Mouse (Mus musculus) limb, embryonic 12.5 days (tissue): ENCODE data around the gene Itgam. TPM values are rescaled to one million over a fixed set of nuclear protein-coding genes. Genes with fewer than 3 reads are reported as not detected.

ENCODE experiments used
- ATAC-seq: fragments of 200-750 bp; cut with Nextera tagmentation; 2 replicates; pipeline ENCODE4 v1.8.0; 2017; ENCODE audit warnings: low read depth, moderate TSS enrichment; ENCODE audit not compliant: insufficient number of reproducible peaks, insufficient read depth, low FRiP score, low TSS enrichment
- H3K27ac ChIP-seq: fragments of 300-500 bp; sonication (generic); 2 replicates; pipeline ENCODE4 v1.5.1; 2016; ENCODE audit warnings: mild to moderate bottlenecking, moderate library complexity
- H3K27me3 ChIP-seq: fragments of 300-500 bp; sonication (generic); 2 replicates; pipeline ENCODE4 v1.6.1; 2016; ENCODE audit warnings: mild to moderate bottlenecking, moderate library complexity
- H3K36me3 ChIP-seq: fragments of 300-500 bp; sonication (generic); 2 replicates; pipeline ENCODE4 v1.6.1; 2016; ENCODE audit warnings: mild to moderate bottlenecking, moderate library complexity
- H3K4me1 ChIP-seq: fragments of 300-500 bp; sonication (generic); replicated peaks from 2 replicates; pipeline ENCODE4 v1.6.1; 2016
- H3K4me2 ChIP-seq: fragments of 300-500 bp; sonication (generic); 2 replicates; pipeline ENCODE4 v1.6.1; 2016; ENCODE audit warnings: mild to moderate bottlenecking, moderate library complexity
- H3K4me3 ChIP-seq: fragments of 300-500 bp; sonication (generic); replicated peaks from 2 replicates; pipeline ENCODE4 v1.5.1; 2016; ENCODE audit warnings: mild to moderate bottlenecking
- H3K9ac ChIP-seq: fragments of 300-500 bp; sonication (generic); replicated peaks from 2 replicates; pipeline ENCODE4 v1.6.1; 2016; ENCODE audit warnings: mild to moderate bottlenecking, moderate library complexity
- H3K9me3 ChIP-seq: fragments of 300-500 bp; sonication (generic); 2 replicates; pipeline ENCODE4 v1.6.1; 2016; ENCODE audit warnings: mild to moderate bottlenecking, moderate library complexity
- WGBS: fragments of 180-500 bp; shearing (Covaris S2); methylation state at CpG from one replicate; pipeline ENCODE4 v1.1.7; 2016; 5-methylcytosine and 5-hydroxymethylcytosine counted together
- polyA plus RNA-seq: library from polyadenylated mRNA; unstranded; fragments of >200 nt; fragmentation: Nextera tagmentation; extraction: Ambion mirVana; gene quantifications from 2 replicates; pipeline ENCODE4 v1.2.1, GENCODE M21; 2016

Itgam gene
- polyA plus RNA-seq, 1 experiment from 2014 or later, result 0.89 TPM

DNA sequence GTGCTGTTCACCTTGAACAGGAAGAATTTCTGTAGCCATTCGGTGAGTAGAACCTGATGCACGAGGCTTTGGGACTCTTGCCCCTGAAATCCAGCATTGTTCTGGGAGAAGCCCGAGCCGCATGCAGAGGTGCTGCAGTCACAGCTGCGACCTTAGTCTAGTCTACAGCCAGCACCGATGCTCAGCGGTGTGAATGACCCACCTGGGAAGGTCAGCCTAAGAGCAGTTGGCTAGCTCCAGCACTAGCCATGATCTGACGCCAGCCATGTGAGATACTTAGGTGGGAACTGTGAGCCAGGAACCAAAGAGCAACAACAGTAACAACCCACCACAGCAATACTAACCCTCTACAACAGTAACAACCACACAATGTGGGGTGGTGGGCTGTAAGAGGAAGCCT is 4.6 kb upstream of the Itgam start:
- Histone ChIP-seq H3K27ac (no peak overlapping the region), H3K27me3 (no peaks in the 10 kb centered on the region), H3K4me2 (no peak overlapping the region), H3K4me3 (no peak overlapping the region), H3K36me3 (no peaks in the 10 kb centered on the region), H3K9me3 (no peaks in the 10 kb centered on the region), H3K4me1 (no peaks in the 10 kb centered on the region), H3K9ac (no peak overlapping the region)
- WGBS, result 74% methylated on average over 8 of the region's 8 CpGs
- ATAC-seq, result no peak

DNA sequence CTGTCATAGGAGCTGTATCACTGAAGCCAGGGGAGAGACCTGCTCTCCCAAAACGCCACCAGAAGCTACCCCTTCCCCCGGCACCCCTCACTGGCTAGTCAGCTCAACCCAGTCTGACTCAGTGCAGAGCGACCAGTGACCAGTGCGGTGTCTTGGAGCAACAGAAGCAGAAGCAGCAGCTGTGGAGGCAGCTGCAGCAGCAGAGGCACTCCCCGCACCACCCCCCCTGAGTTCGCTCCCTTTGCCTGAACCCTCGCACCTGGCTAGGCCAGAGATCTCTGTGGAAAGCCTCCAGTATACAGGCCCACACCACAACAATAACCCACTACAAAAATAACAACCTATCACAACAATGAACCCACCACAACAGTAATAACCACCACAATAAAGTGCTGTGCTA is 3.9 kb upstream of the Itgam start:
- WGBS, result 58% methylated on average over 7 of the region's 7 CpGs
- no peak for ATAC-seq

DNA sequence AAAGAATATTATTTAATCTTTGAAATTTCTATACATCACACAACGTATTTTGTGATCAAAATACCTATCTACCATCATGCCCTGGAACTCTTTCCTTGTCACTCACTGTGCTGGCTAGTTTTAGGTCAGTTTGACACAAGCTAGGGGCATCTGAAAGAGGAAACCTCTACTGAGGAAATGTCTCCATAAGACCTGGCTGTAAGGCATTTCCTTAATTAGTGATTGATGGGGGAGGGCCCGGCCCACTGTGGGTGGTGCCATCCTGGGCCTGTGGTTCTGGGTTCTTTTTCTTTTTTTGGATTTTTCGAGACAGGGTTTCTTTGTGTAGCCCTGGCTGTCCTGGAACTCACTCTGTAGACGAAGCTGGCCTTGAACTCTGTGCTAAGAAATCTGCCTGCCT is 3.3 kb upstream of the Itgam start:
- Histone ChIP-seq H3K4me1 (no peaks in the 10 kb centered on the region), H3K9me3 (no peaks in the 10 kb centered on the region), H3K27ac (no peak overlapping the region), H3K27me3 (no peaks in the 10 kb centered on the region), H3K4me2 (no peak overlapping the region), H3K36me3 (no peaks in the 10 kb centered on the region), H3K9ac (no peak overlapping the region), H3K4me3 (no peak overlapping the region)
- WGBS, result 80% methylated on average over 4 of the region's 4 CpGs
- no peak for ATAC-seq

More for the DNA sequence above, 3.9 kb upstream of the Itgam start:
- Histone ChIP-seq H3K4me2 (no peak overlapping the region), H3K27ac (no peak overlapping the region), H3K9me3 (no peaks in the 10 kb centered on the region), H3K27me3 (no peaks in the 10 kb centered on the region), H3K4me1 (no peaks in the 10 kb centered on the region), H3K4me3 (no peak overlapping the region), H3K9ac (no peak overlapping the region), H3K36me3 (no peaks in the 10 kb centered on the region)

DNA sequence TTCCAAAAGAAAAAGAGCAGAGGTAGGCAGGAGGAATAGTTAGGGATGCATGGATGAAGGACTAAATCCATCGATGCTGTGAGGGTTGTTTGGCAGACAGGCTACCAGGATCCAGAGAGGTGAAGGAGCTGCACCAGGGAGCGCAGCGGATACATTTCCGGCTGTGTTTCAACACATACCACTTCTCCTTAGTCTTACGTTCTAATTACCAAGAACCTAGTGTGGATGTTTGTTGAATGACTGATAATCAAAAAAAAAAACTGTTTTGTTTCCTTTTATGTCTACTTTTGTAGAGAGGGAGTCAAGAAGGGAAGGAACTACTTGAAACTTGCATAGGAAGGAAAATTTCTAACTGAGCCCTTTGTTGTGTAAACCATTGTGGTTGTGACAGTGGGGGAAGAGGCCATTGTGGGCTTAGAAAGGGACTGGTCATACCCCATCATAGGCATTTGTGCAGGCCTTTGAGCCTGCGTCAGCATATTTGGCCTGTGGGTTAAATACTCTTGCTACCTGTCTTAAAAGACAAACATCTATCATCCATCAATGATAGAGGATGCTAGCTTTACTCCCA is 856 bp downstream of the Itgam start:
- H3K4me1 ChIP-seq, result no peaks in the 10 kb centered on the region
- H3K27me3 ChIP-seq, result no peaks in the 10 kb centered on the region
- 89% methylated on average over 6 of the region's 6 CpGs for WGBS
- no peaks in the 10 kb centered on the region for H3K36me3 ChIP-seq
- H3K9ac ChIP-seq, result no peak overlapping the region
- ATAC-seq, result no peak
- no peak overlapping the region for H3K4me2 ChIP-seq
- no peaks in the 10 kb centered on the region for H3K9me3 ChIP-seq
- H3K4me3 ChIP-seq, result no peak overlapping the region
- no peak overlapping the region for H3K27ac ChIP-seq

DNA sequence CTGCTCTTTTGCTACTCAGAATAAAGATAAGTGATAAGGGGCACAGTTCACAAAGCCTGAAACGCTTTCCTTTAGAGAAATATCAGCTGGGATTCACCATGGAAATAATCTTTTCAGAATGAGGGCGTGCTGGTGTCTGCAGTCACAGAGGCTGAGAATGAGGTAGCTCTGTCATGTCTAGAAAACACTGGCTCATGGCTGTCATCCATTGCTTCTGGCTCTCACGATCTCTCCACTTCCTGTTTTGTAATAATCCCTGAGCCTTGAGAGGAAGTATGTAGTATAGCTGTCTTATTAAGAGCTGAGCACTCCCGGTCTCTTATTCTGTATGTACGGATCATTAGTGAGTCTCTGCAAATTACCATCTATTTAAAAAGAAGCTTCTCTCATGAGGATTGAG is 3.1 kb downstream of the Itgam start:
- H3K36me3 ChIP-seq, result no peaks in the 10 kb centered on the region
- 83% methylated on average over 5 of the region's 5 CpGs for WGBS
- no peaks in the 10 kb centered on the region for H3K27me3 ChIP-seq
- no peak for ATAC-seq
- no peak overlapping the region for H3K4me3 ChIP-seq
- no peak overlapping the region for H3K27ac ChIP-seq
- H3K4me1 ChIP-seq, result no peaks in the 10 kb centered on the region
- H3K9me3 ChIP-seq, result no peaks in the 10 kb centered on the region
- H3K9ac ChIP-seq, result no peak overlapping the region
- no peak overlapping the region for H3K4me2 ChIP-seq

DNA sequence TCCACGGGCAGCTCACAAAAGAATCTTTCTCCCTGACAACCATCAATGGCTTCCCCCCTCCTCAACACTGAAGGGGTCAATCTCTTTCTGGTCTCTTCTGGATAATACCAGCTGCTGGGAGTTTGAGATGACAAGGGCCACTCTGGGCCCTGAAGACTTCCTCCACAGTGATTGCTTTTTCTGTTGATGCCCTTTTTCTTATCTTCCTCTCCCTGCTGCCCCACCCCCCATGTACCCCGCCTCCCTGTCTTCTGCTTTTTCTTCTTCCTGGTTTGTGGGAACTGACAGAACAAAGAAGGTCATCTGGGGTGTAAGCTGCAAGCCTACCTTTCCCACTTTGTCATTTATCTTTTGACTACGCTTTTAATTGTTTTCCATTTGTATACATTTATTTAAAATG is 5.4 kb downstream of the Itgam start:
- Histone ChIP-seq H3K4me1 (no peaks in the 10 kb centered on the region), H3K36me3 (no peaks in the 10 kb centered on the region), H3K4me2 (no peak overlapping the region), H3K4me3 (no peak overlapping the region), H3K9me3 (no peaks in the 10 kb centered on the region), H3K27ac (no peak overlapping the region), H3K9ac (no peak overlapping the region), H3K27me3 (no peaks in the 10 kb centered on the region)
- ATAC-seq, result no peak
- WGBS, result 80% methylated on average over 3 of the region's 3 CpGs

DNA sequence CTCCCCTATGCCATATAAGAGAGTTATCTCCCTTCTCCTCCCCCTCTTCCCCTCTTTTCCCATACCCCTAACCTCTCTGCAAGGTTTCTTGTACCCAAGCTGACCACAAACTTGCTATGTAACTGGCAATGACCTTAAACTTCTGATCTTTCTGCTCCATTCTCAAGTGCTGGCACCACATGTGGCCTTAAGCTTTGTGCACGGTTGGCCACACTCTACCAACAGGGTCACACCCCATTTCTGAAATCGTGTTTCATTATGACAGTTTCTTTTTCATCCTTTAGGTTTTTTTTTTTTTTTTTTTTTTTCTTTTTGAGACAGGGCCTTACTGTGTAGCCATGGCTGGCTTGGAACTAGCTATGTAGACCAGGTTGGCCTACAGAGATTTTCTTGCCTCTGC is 7.4 kb downstream of the Itgam start:
- Histone ChIP-seq H3K27me3 (no peaks in the 10 kb centered on the region), H3K27ac (no peak overlapping the region), H3K4me1 (no peaks in the 10 kb centered on the region), H3K9me3 (no peaks in the 10 kb centered on the region), H3K36me3 (no peaks in the 10 kb centered on the region), H3K4me3 (no peak overlapping the region), H3K9ac (no peak overlapping the region), H3K4me2 (no peak overlapping the region)
- 85% methylated on average over 2 of the region's 2 CpGs for WGBS
- no peak for ATAC-seq

DNA sequence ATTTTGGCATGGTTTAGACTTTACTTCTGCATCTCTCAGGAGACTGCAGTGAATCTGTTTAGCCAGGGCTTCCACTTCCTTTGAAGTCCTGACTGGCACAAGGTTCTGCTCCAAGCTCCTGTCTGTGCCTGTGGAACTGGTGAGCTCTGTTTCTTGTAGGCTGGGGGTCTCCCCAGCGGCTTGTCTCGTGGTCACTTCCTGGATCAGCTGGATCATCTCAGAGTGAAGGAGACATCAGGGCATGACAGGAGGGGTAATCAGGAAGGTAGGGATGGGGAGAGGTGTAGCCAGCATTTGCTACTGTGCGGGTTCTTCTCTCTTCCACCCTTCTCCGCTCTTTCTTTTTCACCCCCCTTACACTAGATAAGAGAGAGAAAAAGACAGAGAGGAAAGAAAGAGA is 9.4 kb downstream of the Itgam start:
- Histone ChIP-seq H3K4me2 (no peak overlapping the region), H3K27me3 (no peaks in the 10 kb centered on the region), H3K9me3 (no peaks in the 10 kb centered on the region), H3K9ac (no peak overlapping the region), H3K27ac (no peak overlapping the region), H3K36me3 (no peaks in the 10 kb centered on the region), H3K4me1 (no peaks in the 10 kb centered on the region), H3K4me3 (no peak overlapping the region)
- ATAC-seq, result no peak
- 71% methylated on average over 4 of the region's 4 CpGs for WGBS

DNA sequence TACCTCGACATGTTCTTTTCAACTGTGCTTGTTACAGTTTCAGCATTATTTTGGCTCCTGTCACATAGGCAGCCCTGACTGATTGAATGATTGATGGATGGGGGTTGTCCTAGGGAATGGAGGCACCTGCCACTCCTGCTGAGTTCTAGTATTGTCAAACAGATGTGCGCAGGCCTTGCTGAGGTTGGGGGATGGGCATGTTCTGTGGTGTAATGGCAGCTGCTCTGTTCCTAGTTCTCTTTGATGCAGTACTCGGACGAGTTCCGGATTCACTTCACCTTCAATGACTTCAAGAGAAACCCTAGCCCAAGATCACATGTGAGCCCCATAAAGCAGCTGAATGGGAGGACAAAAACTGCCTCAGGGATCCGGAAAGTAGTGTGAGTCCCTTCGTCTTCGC is 17.6 kb downstream of the Itgam start:
- Histone ChIP-seq H3K27ac (no peak overlapping the region), H3K4me3 (no peak overlapping the region), H3K9ac (no peak overlapping the region), H3K36me3 (no peaks in the 10 kb centered on the region), H3K4me2 (no peak overlapping the region), H3K27me3 (no peaks in the 10 kb centered on the region), H3K9me3 (no peaks in the 10 kb centered on the region), H3K4me1 (no peaks in the 10 kb centered on the region)
- ATAC-seq, result no peak
- WGBS, result 73% methylated on average over 8 of the region's 8 CpGs

DNA sequence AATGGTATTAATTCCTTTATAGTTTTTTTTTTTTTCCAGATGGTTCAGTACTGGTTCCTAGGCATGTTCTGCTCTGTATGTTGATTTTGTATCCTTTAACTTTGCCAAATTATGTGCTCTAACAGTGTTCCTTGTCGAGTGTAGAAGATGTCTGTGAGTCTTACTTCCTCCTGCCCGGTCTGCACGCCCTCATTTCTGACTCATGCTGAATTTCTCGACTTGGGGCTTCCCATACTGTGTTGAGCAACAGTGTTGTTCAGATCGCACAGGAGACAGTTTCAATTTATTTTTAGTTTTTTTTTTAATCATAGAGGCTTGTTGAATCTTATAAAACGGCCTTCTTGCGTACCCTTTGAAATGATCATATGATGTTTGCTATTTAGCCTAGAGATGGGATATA is 26.7 kb downstream of the Itgam start:
- H3K4me2 ChIP-seq, result no peak overlapping the region
- H3K9me3 ChIP-seq, result no peaks in the 10 kb centered on the region
- H3K4me3 ChIP-seq, result no peak overlapping the region
- no peaks in the 10 kb centered on the region for H3K27me3 ChIP-seq
- ATAC-seq, result no peak
- no peaks in the 10 kb centered on the region for H3K4me1 ChIP-seq
- no peaks in the 10 kb centered on the region for H3K36me3 ChIP-seq
- no peak overlapping the region for H3K27ac ChIP-seq
- no peak overlapping the region for H3K9ac ChIP-seq
- 80% methylated on average over 7 of the region's 7 CpGs for WGBS

DNA sequence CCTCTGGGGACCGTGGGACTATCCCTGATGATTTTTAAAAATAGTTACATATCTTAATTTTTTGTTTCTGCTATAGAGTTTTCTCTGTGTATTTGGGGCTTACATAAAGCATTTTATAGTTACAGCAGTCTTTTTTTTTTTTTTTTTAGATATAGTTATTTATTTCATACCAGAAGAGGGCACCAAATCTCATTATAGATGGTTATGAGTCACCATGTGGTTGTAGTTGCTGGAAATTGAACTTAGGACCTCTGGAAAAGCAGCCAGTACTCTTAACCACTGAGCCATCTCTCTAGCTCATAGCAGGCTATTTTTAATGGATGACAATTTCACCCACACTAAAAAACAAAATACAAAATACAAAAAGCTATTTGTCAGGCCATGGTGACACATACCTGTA is 35.7 kb downstream of the Itgam start:
- 80% methylated on average over 1 of the region's 1 CpGs for WGBS
- no peak overlapping the region for H3K27ac ChIP-seq
- no peak overlapping the region for H3K4me3 ChIP-seq
- no peak overlapping the region for H3K4me2 ChIP-seq
- no peaks in the 10 kb centered on the region; the same call in 1 of the 2 replicates for H3K27me3 ChIP-seq
- no peaks in the 10 kb centered on the region for H3K9me3 ChIP-seq
- no peak overlapping the region for H3K9ac ChIP-seq
- no peak for ATAC-seq
- no peaks in the 10 kb centered on the region for H3K36me3 ChIP-seq
- no peaks in the 10 kb centered on the region for H3K4me1 ChIP-seq

DNA sequence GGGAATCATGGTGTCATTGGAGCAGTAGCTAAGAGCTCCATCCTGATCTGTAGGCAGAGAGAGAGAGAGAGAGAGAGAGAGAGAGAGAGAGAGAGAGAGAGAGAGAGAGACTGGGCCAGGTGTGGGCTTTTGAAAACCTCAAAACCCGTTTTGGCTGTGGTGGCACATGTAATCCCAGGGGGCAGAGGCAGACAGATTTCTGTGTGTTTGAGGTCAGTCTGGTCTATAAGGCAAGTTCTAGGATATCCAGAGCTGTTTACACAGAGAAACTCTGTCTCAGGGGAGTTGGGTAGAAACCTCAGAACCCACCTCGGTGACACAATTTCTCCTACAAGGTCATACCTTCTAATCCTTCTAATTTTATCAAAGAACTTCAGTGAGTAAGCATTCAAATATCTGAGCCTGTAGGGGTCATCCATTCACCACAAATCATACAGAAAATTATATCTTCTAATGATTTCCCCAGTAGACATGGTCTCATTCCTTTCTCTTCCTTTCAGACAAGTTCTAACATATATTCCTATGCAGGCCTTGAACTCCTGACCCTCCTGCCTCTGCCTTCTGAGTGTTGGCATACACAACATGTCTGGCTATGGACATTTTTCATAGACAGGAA is 38.4 kb downstream of the Itgam start:
- no peaks in the 10 kb centered on the region; the same call in 1 of the 2 replicates for H3K27me3 ChIP-seq
- H3K9ac ChIP-seq, result no peak overlapping the region
- no peak overlapping the region for H3K4me2 ChIP-seq
- WGBS, result 73% methylated on average over 2 of the region's 2 CpGs
- H3K27ac ChIP-seq, result no peak overlapping the region
- ATAC-seq, result no peak
- H3K9me3 ChIP-seq, result no peaks in the 10 kb centered on the region
- no peaks in the 10 kb centered on the region for H3K4me1 ChIP-seq
- H3K4me3 ChIP-seq, result no peak overlapping the region
- no peaks in the 10 kb centered on the region for H3K36me3 ChIP-seq
